Mouse (Mus musculus): ENCODE measurements around the gene Rxfp1.

- TF ChIP-seq CTCF (IDR thresholded peaks at IDR 0.05; ENCODE audit: low read depth, low read length), result no peak
- TF ChIP-seq POLR2A (IDR thresholded peaks at IDR 0.05; ENCODE audit: extremely low read depth, insufficient read depth, low read length), result no peak
Observed at GRCm38 (mm10) chr3:79784362-79784736, 46.7 kb upstream of the Rxfp1 start.
